Mouse (Mus musculus) lung, embryonic 15.5 days (tissue): ENCODE results near the gene Slc11a2. TPM values are rescaled to one million over a fixed set of nuclear protein-coding genes. Genes with fewer than 3 reads are reported as not detected.
"Not testable (repeated sequence)": the region's sequence is repeated elsewhere in the genome, so short reads cannot be mapped to it uniquely, and the experiment has no call there.

ENCODE experiments used
- ATAC-seq: fragments of 200-750 bp; cut with Nextera tagmentation; 2 replicates; pipeline ENCODE4 v1.8.0; 2017; ENCODE audit warnings: moderate number of reproducible peaks, borderline replicate concordance; ENCODE audit not compliant: low FRiP score, low TSS enrichment; ENCODE audit errors: extremely low read depth
- H3K27ac ChIP-seq: fragments of 300-500 bp; sonication (generic); 2 replicates; pipeline ENCODE4 v1.5.1; 2015; ENCODE audit warnings: moderate library complexity, mild to moderate bottlenecking, inconsistent platforms
- H3K27me3 ChIP-seq: fragments of 300-500 bp; sonication (generic); 2 replicates; pipeline ENCODE4 v1.6.1; 2015; ENCODE audit warnings: inconsistent platforms
- H3K36me3 ChIP-seq: fragments of 300-500 bp; sonication (generic); 2 replicates; pipeline ENCODE4 v1.6.1; 2015; ENCODE audit warnings: inconsistent platforms
- H3K4me1 ChIP-seq: fragments of 300-500 bp; sonication (generic); 2 replicates; pipeline ENCODE4 v1.6.1; 2015; ENCODE audit warnings: inconsistent platforms
- H3K4me2 ChIP-seq: fragments of 300-500 bp; sonication (generic); 2 replicates; pipeline ENCODE4 v1.6.1; 2015; ENCODE audit warnings: inconsistent platforms, mild to moderate bottlenecking, moderate library complexity
- H3K4me3 ChIP-seq: fragments of 300-500 bp; sonication (generic); 2 replicates; pipeline ENCODE4 v1.5.1; 2015; ENCODE audit warnings: mild to moderate bottlenecking, inconsistent platforms
- H3K9ac ChIP-seq: fragments of 300-500 bp; sonication (generic); 2 replicates; pipeline ENCODE4 v1.6.1; 2015; ENCODE audit warnings: inconsistent platforms
- H3K9me3 ChIP-seq: fragments of 300-500 bp; sonication (generic); 2 replicates; pipeline ENCODE4 v1.6.1; 2016; ENCODE audit warnings: inconsistent platforms
- WGBS: fragments of 180-500 bp; shearing (Covaris S2); methylation state at CpG from one replicate; pipeline ENCODE4 v1.1.7; 2015; 5-methylcytosine and 5-hydroxymethylcytosine counted together
- polyA plus RNA-seq: library from polyadenylated mRNA; unstranded; fragments of >200 nt; fragmentation: Nextera tagmentation; extraction: Ambion mirVana; gene quantifications from 2 replicates; pipeline ENCODE4 v1.2.1, GENCODE M21; 2015

Gene Slc11a2
- polyA plus RNA-seq, 1 experiment from 2014 or later: 26.0 TPM

GRCm38 (mm10) chr15:100341314-100341980 lies 83.4 kb downstream of the Slc11a2 start:
- H3K9me3 ChIP-seq, H3K36me3 ChIP-seq, H3K4me2 ChIP-seq, H3K4me1 ChIP-seq, H3K27me3 ChIP-seq, H3K9ac ChIP-seq, ATAC-seq, H3K4me3 ChIP-seq: not testable (repeated sequence)
- 41% methylated on average over 5 of the region's 5 CpGs for WGBS
- H3K27ac ChIP-seq: peak overlapping the region; percentile 29; the same call in 1 of the 2 replicates

Other genes starting within 250 kb of the Slc11a2 start
- 50.4 and 54.4 TPM in 2 replicates for gene Atf1, start 197.3 kb downstream of the Slc11a2 start, polyA plus RNA-seq
- not detected in 2 replicates for gene Tmprss12, start 144.2 kb downstream of the Slc11a2 start, polyA plus RNA-seq
- 7.8 and 9.4 TPM in 2 replicates for gene Mettl7a1, start 120.9 kb downstream of the Slc11a2 start, polyA plus RNA-seq
- gene Mettl7a3, start 90.1 kb downstream of the Slc11a2 start, polyA plus RNA-seq: not detected in 2 replicates
- gene Methig1, start 71.9 kb downstream of the Slc11a2 start, polyA plus RNA-seq: 0.10 TPM in 1 of 2 replicates, not detected in the other
- not detected in 2 replicates for gene Mettl7a2, start 71.9 kb downstream of the Slc11a2 start, polyA plus RNA-seq
- not detected in 2 replicates for gene Higd1c, start 60.5 kb downstream of the Slc11a2 start, polyA plus RNA-seq
- 0.06 and 0.09 TPM in 2 replicates for gene Gm5475, start 2.9 kb downstream of the Slc11a2 start, polyA plus RNA-seq
- gene Letmd1, start 44.0 kb upstream of the Slc11a2 start, polyA plus RNA-seq: 19.5 and 21.5 TPM in 2 replicates
- 12.5 and 12.7 TPM in 2 replicates for gene Csrnp2, start 70.4 kb upstream of the Slc11a2 start, polyA plus RNA-seq
- gene Tfcp2, start 126.9 kb upstream of the Slc11a2 start, polyA plus RNA-seq: 24.1 and 27.3 TPM in 2 replicates
- 3.8 and 4.3 TPM in 2 replicates for gene Pou6f1, start 174.9 kb upstream of the Slc11a2 start, polyA plus RNA-seq
- gene Dazap2, start 190.3 kb upstream of the Slc11a2 start, polyA plus RNA-seq: 208 and 209 TPM in 2 replicates
- gene Smagp, start 211.9 kb upstream of the Slc11a2 start, polyA plus RNA-seq: 14.4 and 15.2 TPM in 2 replicates
- gene Bin2, start 244.5 kb upstream of the Slc11a2 start, polyA plus RNA-seq: 3.8 and 7.3 TPM in 2 replicates